Mouse (Mus musculus): ENCODE data around the gene Xrcc6. TPM values are rescaled to one million over a fixed set of nuclear protein-coding genes. Genes with fewer than 3 reads are reported as not detected.

Xrcc6 gene
- polyA plus RNA-seq (2014; fragmentation: Illumina TruSeq; extraction: RNeasy Lipid Tissue Mini Kit (QIAGEN cat#74804)) = 146 TPM

GRCm38 (mm10) chr15:81987646-81988045 is at the start of gene Xrcc6:
Gene Xrcc6, plus strand, starts transcription at chr15:81987835.

GRCm38 (mm10) chr15:81960171-81961077 is 27.2 kb upstream of the Xrcc6 start, which contains the start of gene Pmm1:
Gene Pmm1, minus strand, starts transcription at chr15:81960930.

DNA sequence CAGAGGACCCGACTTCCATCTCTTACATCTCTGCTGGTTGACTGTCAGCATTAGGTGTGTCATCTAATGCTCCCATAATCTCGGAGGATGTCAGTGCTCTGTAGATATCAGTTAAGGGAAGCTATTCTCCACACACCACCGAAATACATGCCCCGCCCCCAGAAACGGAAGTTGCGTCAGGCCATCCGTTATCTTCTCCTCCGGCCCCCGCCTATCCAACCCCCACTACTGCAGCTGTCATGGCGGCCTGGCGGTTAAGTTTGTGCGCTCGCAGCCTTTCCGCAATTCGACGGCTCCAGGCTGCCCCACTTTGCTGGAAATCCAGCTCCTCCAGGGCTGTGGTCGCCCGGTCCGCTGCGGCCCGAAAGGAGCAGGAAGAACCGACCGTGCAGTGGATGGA is 7.3 kb upstream of the Xrcc6 start, which contains the start of gene 1700029P11Rik:
Gene 1700029P11Rik (plus strand): TSS at position 220 of the 400 bp plus-strand sequence.

GRCm38 (mm10) chr15:82033762-82034161 is 46.1 kb downstream of the Xrcc6 start, which contains the start of gene Desi1:
Gene Desi1, minus strand, starts transcription at chr15:82033862.

DNA sequence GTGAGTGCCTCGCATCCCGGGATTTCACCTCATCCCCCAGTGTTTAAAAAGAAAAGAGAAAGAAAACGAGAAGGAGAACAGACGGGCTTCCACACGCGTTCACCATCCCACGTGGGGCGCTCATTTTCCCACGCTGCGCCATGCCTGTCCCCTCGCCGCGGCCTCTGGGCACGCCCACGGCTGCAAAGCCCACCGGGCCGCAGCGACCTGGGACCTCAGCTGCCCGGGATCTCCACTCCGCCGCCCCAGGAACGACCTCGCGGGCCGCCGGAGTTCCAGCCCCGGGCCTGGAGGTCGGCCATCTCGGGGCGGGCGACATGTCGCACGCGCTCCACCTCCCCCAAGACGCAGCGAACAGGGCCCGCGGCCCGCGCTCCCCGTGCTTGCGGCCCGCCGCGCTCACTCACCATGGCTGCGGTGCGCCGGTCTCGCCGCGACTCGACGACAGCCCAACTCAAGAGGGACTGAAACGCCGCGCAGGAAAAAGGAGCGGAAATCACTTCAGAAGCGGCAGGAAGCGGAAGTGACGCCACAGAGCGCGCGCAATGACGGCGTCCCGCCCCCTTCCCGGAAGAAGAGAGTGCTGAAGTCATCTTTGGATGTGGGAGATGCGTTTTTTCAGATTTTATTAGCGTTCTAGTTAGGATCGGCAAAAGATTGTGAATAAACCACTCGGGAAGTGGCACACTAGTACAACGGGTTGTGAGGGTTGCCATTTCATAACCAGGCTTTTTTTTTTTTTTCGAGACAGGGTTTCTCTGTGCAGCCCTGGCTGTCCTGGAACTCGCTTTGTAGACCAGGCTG is 59.6 kb downstream of the Xrcc6 start, which contains the start of gene Snu13:
Gene Snu13 (minus strand): TSS at position 519 of the 804 bp plus-strand sequence.

DNA sequence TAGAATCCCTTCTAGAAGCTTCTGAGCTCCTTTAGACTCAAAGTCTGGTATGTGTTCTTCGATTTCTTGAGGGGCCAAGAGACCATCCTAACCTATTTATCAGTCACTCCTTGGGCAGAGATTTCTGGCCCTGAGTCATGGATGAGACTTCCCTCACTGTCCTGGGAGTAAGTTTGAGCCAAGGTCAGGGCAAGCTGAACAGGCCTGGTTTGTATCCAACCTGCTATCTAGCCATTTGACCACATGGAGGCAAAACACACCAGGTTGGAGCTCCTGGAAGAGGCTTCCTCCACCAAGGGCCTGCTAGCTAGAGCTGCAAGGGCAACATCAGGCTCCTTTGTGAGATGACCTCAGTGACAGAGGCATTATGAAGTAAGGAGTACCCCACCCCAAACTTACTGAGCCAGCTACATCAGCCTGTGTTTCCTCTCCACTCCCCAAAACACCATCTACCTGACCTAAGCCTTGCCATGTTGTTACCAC is 71.1 kb downstream of the Xrcc6 start, which contains the start of gene 4930407I10Rik:
Gene 4930407I10Rik (plus strand): TSS at position 433 of the 483 bp plus-strand sequence.

DNA sequence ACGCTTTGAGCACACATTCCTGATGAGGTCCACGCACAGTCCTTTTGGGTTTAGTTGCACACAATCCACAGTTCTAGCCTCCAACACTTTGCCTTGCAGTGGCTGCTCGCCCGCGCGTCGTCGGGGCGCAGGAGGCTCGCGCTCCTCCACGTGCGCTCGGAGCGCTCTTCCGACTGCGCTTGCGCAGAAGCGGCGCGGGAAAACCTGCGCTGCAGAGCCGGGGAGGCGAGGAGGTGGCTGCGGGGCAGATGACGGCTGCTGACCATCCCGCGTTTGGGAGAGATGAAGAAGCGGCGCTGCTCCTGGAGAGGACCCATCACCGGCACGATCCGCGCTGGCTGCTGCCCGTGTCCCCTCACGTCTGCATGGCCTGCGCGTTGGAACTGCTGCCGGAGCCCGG is 82.3 kb downstream of the Xrcc6 start, which contains the start of gene Mei1:
Gene Mei1 (plus strand): TSS at position 99 of the 400 bp plus-strand sequence.

Other genes starting within 250 kb of the Xrcc6 start
- 17.6 TPM for gene Zc3h7b, start 242.8 kb upstream of the Xrcc6 start, polyA plus RNA-seq (2014; fragmentation: Illumina TruSeq; extraction: RNeasy Lipid Tissue Mini Kit (QIAGEN cat#74804))
- gene Rangap1, start 242.3 kb upstream of the Xrcc6 start, polyA plus RNA-seq (2014; fragmentation: Illumina TruSeq; extraction: RNeasy Lipid Tissue Mini Kit (QIAGEN cat#74804)) = 6.7 TPM
- gene Tef, start 185.4 kb upstream of the Xrcc6 start, polyA plus RNA-seq (2014; fragmentation: Illumina TruSeq; extraction: RNeasy Lipid Tissue Mini Kit (QIAGEN cat#74804)) = 35.2 TPM
- gene Tob2, start 129.0 kb upstream of the Xrcc6 start, polyA plus RNA-seq (2014; fragmentation: Illumina TruSeq; extraction: RNeasy Lipid Tissue Mini Kit (QIAGEN cat#74804)) = 6.9 TPM
- gene Phf5a, start 115.9 kb upstream of the Xrcc6 start, polyA plus RNA-seq (2014; fragmentation: Illumina TruSeq; extraction: RNeasy Lipid Tissue Mini Kit (QIAGEN cat#74804)) = 20.4 TPM
- gene Aco2, start 115.5 kb upstream of the Xrcc6 start, polyA plus RNA-seq (2014; fragmentation: Illumina TruSeq; extraction: RNeasy Lipid Tissue Mini Kit (QIAGEN cat#74804)) = 33.5 TPM
- gene Polr3h, start 61.6 kb upstream of the Xrcc6 start, polyA plus RNA-seq (2014; fragmentation: Illumina TruSeq; extraction: RNeasy Lipid Tissue Mini Kit (QIAGEN cat#74804)) = 1.8 TPM
- 1.2 TPM for gene Csdc2, start 51.1 kb upstream of the Xrcc6 start, polyA plus RNA-seq (2014; fragmentation: Illumina TruSeq; extraction: RNeasy Lipid Tissue Mini Kit (QIAGEN cat#74804))
- gene Pmm1, start 26.9 kb upstream of the Xrcc6 start, polyA plus RNA-seq (2014; fragmentation: Illumina TruSeq; extraction: RNeasy Lipid Tissue Mini Kit (QIAGEN cat#74804)) = not detected
- not detected for gene 1700029P11Rik, start 7.3 kb upstream of the Xrcc6 start, polyA plus RNA-seq (2014; fragmentation: Illumina TruSeq; extraction: RNeasy Lipid Tissue Mini Kit (QIAGEN cat#74804))
- 10.5 TPM for gene Desi1, start 46.0 kb downstream of the Xrcc6 start, polyA plus RNA-seq (2014; fragmentation: Illumina TruSeq; extraction: RNeasy Lipid Tissue Mini Kit (QIAGEN cat#74804))
- gene Snu13, start 59.8 kb downstream of the Xrcc6 start, polyA plus RNA-seq (2014; fragmentation: Illumina TruSeq; extraction: RNeasy Lipid Tissue Mini Kit (QIAGEN cat#74804)) = 600 TPM
- not detected for gene 4930407I10Rik, start 71.3 kb downstream of the Xrcc6 start, polyA plus RNA-seq (2014; fragmentation: Illumina TruSeq; extraction: RNeasy Lipid Tissue Mini Kit (QIAGEN cat#74804))
- gene Mei1, start 82.2 kb downstream of the Xrcc6 start, polyA plus RNA-seq (2014; fragmentation: Illumina TruSeq; extraction: RNeasy Lipid Tissue Mini Kit (QIAGEN cat#74804)) = not detected
- gene Ccdc134, start 140.1 kb downstream of the Xrcc6 start, polyA plus RNA-seq (2014; fragmentation: Illumina TruSeq; extraction: RNeasy Lipid Tissue Mini Kit (QIAGEN cat#74804)) = 1.4 TPM
- 9.6 TPM for gene Srebf2, start 159.3 kb downstream of the Xrcc6 start, polyA plus RNA-seq (2014; fragmentation: Illumina TruSeq; extraction: RNeasy Lipid Tissue Mini Kit (QIAGEN cat#74804))
- not detected for gene Shisa8, start 225.0 kb downstream of the Xrcc6 start, polyA plus RNA-seq (2014; fragmentation: Illumina TruSeq; extraction: RNeasy Lipid Tissue Mini Kit (QIAGEN cat#74804))
- not detected for gene Tnfrsf13c, start 236.5 kb downstream of the Xrcc6 start, polyA plus RNA-seq (2014; fragmentation: Illumina TruSeq; extraction: RNeasy Lipid Tissue Mini Kit (QIAGEN cat#74804))